Mouse (Mus musculus) heart, embryonic 14.5 days (tissue): ENCODE results near the gene Plcd3. TPM values are rescaled to one million over a fixed set of nuclear protein-coding genes. Genes with fewer than 3 reads are reported as not detected.

ENCODE experiments used
- ATAC-seq: fragments of 200-750 bp; cut with Nextera tagmentation; 2 replicates; pipeline ENCODE4 v1.8.0; 2017; ENCODE audit warnings: low read depth, moderate TSS enrichment; ENCODE audit not compliant: insufficient number of reproducible peaks, insufficient read depth, low FRiP score
- H3K27ac ChIP-seq, 2 experiments: fragments of 200-500 bp in 1 of 2; fragments of 300-500 bp in 1 of 2; sonication (generic) in 1 of 2; replicated peaks in 1 of 2; 2 replicates each; pipeline ENCODE4 v1.5.1; 2012 to 2014; ENCODE audit warnings: low read depth in 2 of 2, low read length in 2 of 2, control low read depth in 1 of 2, mild to moderate bottlenecking in 1 of 2, mixed read lengths in 1 of 2; ENCODE audit not compliant: control insufficient read depth in 1 of 2, insufficient read depth in 1 of 2
- H3K27me3 ChIP-seq: fragments of 300-500 bp; sonication (generic); 2 replicates; pipeline ENCODE4 v1.6.1; 2014; ENCODE audit warnings: mild to moderate bottlenecking, low read length, control low read depth; ENCODE audit not compliant: control insufficient read depth, insufficient read depth
- H3K36me3 ChIP-seq: fragments of 300-500 bp; sonication (generic); 2 replicates; pipeline ENCODE4 v1.6.1; 2014; ENCODE audit warnings: mild to moderate bottlenecking, control low read depth, low read length, mixed read lengths; ENCODE audit not compliant: control insufficient read depth, insufficient read depth
- H3K4me1 ChIP-seq, 2 experiments: fragments of 200-500 bp in 1 of 2; fragments of 300-500 bp in 1 of 2; sonication (generic) in 1 of 2; 2 replicates each; pipeline ENCODE4 v1.6.1; 2012 to 2014; ENCODE audit warnings: low read length in 2 of 2, control low read depth in 1 of 2, mixed read lengths in 1 of 2; ENCODE audit not compliant: control insufficient read depth in 2 of 2, insufficient read depth in 2 of 2
- H3K4me2 ChIP-seq: fragments of 300-500 bp; sonication (generic); 2 replicates; pipeline ENCODE4 v1.6.1; 2014; ENCODE audit warnings: mild to moderate bottlenecking, low read length
- H3K4me3 ChIP-seq, 2 experiments: fragments of 200-500 bp in 1 of 2; fragments of 300-500 bp in 1 of 2; sonication (generic) in 1 of 2; 2 replicates each; pipeline ENCODE4 v1.5.1; 2012 to 2014; ENCODE audit warnings: low read length in 2 of 2, mild to moderate bottlenecking in 2 of 2, control low read depth in 1 of 2, low read depth in 1 of 2, moderate library complexity in 1 of 2; ENCODE audit not compliant: control insufficient read depth in 1 of 2, insufficient read depth in 1 of 2
- H3K9ac ChIP-seq: fragments of 300-500 bp; sonication (generic); 2 replicates; pipeline ENCODE4 v1.6.1; 2014; ENCODE audit warnings: mild to moderate bottlenecking, low read length
- H3K9me3 ChIP-seq: fragments of 300-500 bp; sonication (generic); 2 replicates; pipeline ENCODE4 v1.6.1; 2016; ENCODE audit warnings: low read length, control low read depth; ENCODE audit not compliant: control insufficient read depth
- WGBS: fragments of 180-500 bp; shearing (Covaris S2); extraction: QIAGEN DNeasy Blood & Tissue Kit; methylation state at CpG from one replicate; pipeline ENCODE4 v1.1.7; 2014; 5-methylcytosine and 5-hydroxymethylcytosine counted together
- polyA plus RNA-seq: library from polyadenylated mRNA; unstranded; fragments of >200 nt; fragmentation: Nextera tagmentation; extraction: Ambion mirVana; gene quantifications from 2 replicates; pipeline ENCODE4 v1.2.1, GENCODE M21; 2014

The Plcd3 gene
- polyA plus RNA-seq, 1 experiment from 2014 or later, result 6.9 TPM

- H3K4me2 ChIP-seq, result no peak overlapping the region
- 74% methylated on average over 6 of the region's 6 CpGs for WGBS
- H3K36me3 ChIP-seq, result no peaks in the 10 kb centered on the region
- peaks cover 58 to 74% of the 10 kb centered on the region in 2 experiments for H3K4me1 ChIP-seq
- H3K9ac ChIP-seq, result no peak overlapping the region
- H3K4me3 ChIP-seq, result no peak overlapping the region
- H3K27ac ChIP-seq, result peak overlapping the region in 1 of 2 experiments; percentile 97; a peak in 2 of 4 replicates
- no peak for ATAC-seq
- no peaks in the 10 kb centered on the region for H3K9me3 ChIP-seq
- H3K27me3 ChIP-seq, result no peaks in the 10 kb centered on the region
Measured at GRCm38 (mm10) chr11:103095801-103096200, 5.7 kb downstream of the Plcd3 start.

- Histone ChIP-seq H3K9ac (no peak overlapping the region), H3K4me3 (no peak overlapping the region), H3K9me3 (no peaks in the 10 kb centered on the region), H3K27ac (peak overlapping the region; percentile 4 to 14; a peak in 2 of 4 replicates), H3K4me2 (no peak overlapping the region), H3K27me3 (no peaks in the 10 kb centered on the region), H3K36me3 (no peaks in the 10 kb centered on the region), H3K4me1 (peaks cover 53 to 70% of the 10 kb centered on the region in 2 experiments)
- ATAC-seq, result no peak
- 81% methylated on average over 9 of the region's 9 CpGs for WGBS
Measured at GRCm38 (mm10) chr11:103095107-103095670, 6.3 kb downstream of the Plcd3 start.

GRCm38 (mm10) chr11:103093862-103094833, 7.3 kb downstream of the Plcd3 start:
- peaks cover 49 to 60% of the 10 kb centered on the region in 2 experiments for H3K4me1 ChIP-seq

GRCm38 (mm10) chr11:103093306-103093705, 8.2 kb downstream of the Plcd3 start:
- Histone ChIP-seq H3K4me2 (no peak overlapping the region), H3K36me3 (no peaks in the 10 kb centered on the region), H3K9me3 (no peaks in the 10 kb centered on the region), H3K9ac (no peak overlapping the region), H3K4me3 (no peak overlapping the region), H3K27ac (0 out of 4 replicates have a peak overlapping the region, but pooled peaks of 1 of the 2 experiments have one; percentile 14), H3K27me3 (no peaks in the 10 kb centered on the region), H3K4me1 (peaks cover 42 to 51% of the 10 kb centered on the region in 2 experiments)
- 69% methylated on average over 7 of the region's 7 CpGs for WGBS
- no peak for ATAC-seq

More at GRCm38 (mm10) chr11:103093862-103094833, 7.3 kb downstream of the Plcd3 start:
- peak; percentile 45; the same call in 1 of the 2 replicates for ATAC-seq
- H3K9me3 ChIP-seq, result no peaks in the 10 kb centered on the region
- H3K4me2 ChIP-seq, result no peak overlapping the region
- H3K9ac ChIP-seq, result no peak overlapping the region
- H3K36me3 ChIP-seq, result no peaks in the 10 kb centered on the region
- H3K4me3 ChIP-seq, result no peak overlapping the region
- no peaks in the 10 kb centered on the region for H3K27me3 ChIP-seq
- WGBS, result 59% methylated on average over 20 of the region's 20 CpGs
- H3K27ac ChIP-seq, result peak overlapping the region in 1 of 2 experiments; percentile 14; a peak in 2 of 4 replicates

GRCm38 (mm10) chr11:103081631-103082030, 19.8 kb downstream of the Plcd3 start:
- Histone ChIP-seq H3K9me3 (no peaks in the 10 kb centered on the region), H3K27me3 (0 out of 2 replicates have a peak, but pooled peaks cover 6% of the 10 kb centered on the region), H3K27ac (no peak overlapping the region), H3K9ac (no peak overlapping the region), H3K36me3 (peaks cover 12% of the 10 kb centered on the region), H3K4me2 (no peak overlapping the region), H3K4me3 (no peak overlapping the region), H3K4me1 (peaks cover 3 to 12% of the 10 kb centered on the region in 2 experiments; a peak in 3 of 4 replicates)
- 67% methylated on average over 6 of the region's 6 CpGs for WGBS
- no peak for ATAC-seq

GRCm38 (mm10) chr11:103080323-103081091, 21.0 kb downstream of the Plcd3 start:
- peaks cover 23% of the 10 kb centered on the region for H3K36me3 ChIP-seq
- H3K27me3 ChIP-seq, result 0 out of 2 replicates have a peak, but pooled peaks cover 6% of the 10 kb centered on the region
- no peak overlapping the region for H3K27ac ChIP-seq
- peaks cover 6 to 12% of the 10 kb centered on the region in 2 experiments; a peak in 3 of 4 replicates for H3K4me1 ChIP-seq
- no peaks in the 10 kb centered on the region for H3K9me3 ChIP-seq
- peak overlapping the region; percentile 33 to 39 for H3K4me3 ChIP-seq
- WGBS, result 4% methylated on average over 43 of the region's 43 CpGs
- peak overlapping the region; percentile 67 for H3K9ac ChIP-seq
- peak; percentile 58 for ATAC-seq
- H3K4me2 ChIP-seq, result peak overlapping the region; percentile 64

GRCm38 (mm10) chr11:103078131-103078530, 23.3 kb downstream of the Plcd3 start:
- H3K27me3 ChIP-seq, result 0 out of 2 replicates have a peak, but pooled peaks cover 6% of the 10 kb centered on the region

More at GRCm38 (mm10) chr11:103078131-103078530, 23.3 kb downstream of the Plcd3 start:
- 73% methylated on average over 11 of the region's 11 CpGs for whole genome bisulfite sequencing
- Histone ChIP-seq H3K4me2 (no peak overlapping the region), H3K27ac (no peak overlapping the region), H3K4me3 (no peak overlapping the region), H3K4me1 (peaks cover 18 to 29% of the 10 kb centered on the region in 2 experiments), H3K36me3 (peaks cover 31% of the 10 kb centered on the region), H3K9me3 (no peaks in the 10 kb centered on the region), H3K9ac (no peak overlapping the region)
- ATAC-seq, result no peak
